Mouse (Mus musculus) stomach, embryonic 14.5 days (tissue): ENCODE measurements around the gene Gm40193. TPM values are rescaled to one million over a fixed set of nuclear protein-coding genes. Genes with fewer than 3 reads are reported as not detected.
A peak's percentile ranks its signal among the peaks of the same experiment; 100 is the strongest.

ENCODE experiments used
- ATAC-seq: fragments of 200-750 bp; cut with Nextera tagmentation; 2 replicates; pipeline ENCODE4 v1.8.0; 2017; ENCODE audit warnings: low read depth, moderate TSS enrichment; ENCODE audit not compliant: insufficient number of reproducible peaks, insufficient read depth, low FRiP score
- H3K27ac ChIP-seq: fragments of 300-500 bp; sonication (generic); 2 replicates; pipeline ENCODE4 v1.5.1; 2014; ENCODE audit warnings: mild to moderate bottlenecking, low read length, moderate library complexity, mixed read lengths
- H3K27me3 ChIP-seq: fragments of 300-500 bp; sonication (generic); 2 replicates; pipeline ENCODE4 v1.6.1; 2014; ENCODE audit warnings: low read length, control low read depth, mixed read lengths; ENCODE audit not compliant: control insufficient read depth, insufficient read depth
- H3K36me3 ChIP-seq: fragments of 300-500 bp; sonication (generic); 2 replicates; pipeline ENCODE4 v1.6.1; 2014; ENCODE audit warnings: mild to moderate bottlenecking, control low read depth, low read length, moderate library complexity, mixed read lengths; ENCODE audit not compliant: control insufficient read depth, insufficient read depth
- H3K4me1 ChIP-seq: fragments of 300-500 bp; sonication (generic); 2 replicates; pipeline ENCODE4 v1.6.1; 2014; ENCODE audit warnings: low read length, control low read depth, mixed read lengths; ENCODE audit not compliant: control insufficient read depth, insufficient read depth
- H3K4me2 ChIP-seq: fragments of 300-500 bp; sonication (generic); replicated peaks from 2 replicates; pipeline ENCODE4 v1.6.1; 2014; ENCODE audit warnings: low read depth, low read length, control low read depth
- H3K4me3 ChIP-seq: fragments of 300-500 bp; sonication (generic); 2 replicates; pipeline ENCODE4 v1.5.1; 2014; ENCODE audit warnings: low read depth, low read length, control low read depth
- H3K9ac ChIP-seq: fragments of 300-500 bp; sonication (generic); replicated peaks from 2 replicates; pipeline ENCODE4 v1.6.1; 2014; ENCODE audit warnings: low read depth, mild to moderate bottlenecking, control low read depth, low read length, moderate library complexity, mixed read lengths
- H3K9me3 ChIP-seq: fragments of 300-500 bp; sonication (generic); 2 replicates; pipeline ENCODE4 v1.6.1; 2016; ENCODE audit warnings: low read depth, low read length, control low read depth; ENCODE audit not compliant: control insufficient read depth
- WGBS: fragments of 180-500 bp; shearing (Covaris S2); extraction: QIAGEN DNeasy Blood & Tissue Kit; methylation state at CpG from one replicate; pipeline ENCODE4 v1.1.7; 2014; 5-methylcytosine and 5-hydroxymethylcytosine counted together
- polyA plus RNA-seq: library from polyadenylated mRNA; unstranded; fragments of >200 nt; fragmentation: Nextera tagmentation; extraction: Ambion mirVana; gene quantifications from 2 replicates; pipeline ENCODE4 v1.2.1, GENCODE M21; 2014

The Gm40193 gene
- polyA plus RNA-seq, 1 experiment from 2014 or later = not detected

DNA sequence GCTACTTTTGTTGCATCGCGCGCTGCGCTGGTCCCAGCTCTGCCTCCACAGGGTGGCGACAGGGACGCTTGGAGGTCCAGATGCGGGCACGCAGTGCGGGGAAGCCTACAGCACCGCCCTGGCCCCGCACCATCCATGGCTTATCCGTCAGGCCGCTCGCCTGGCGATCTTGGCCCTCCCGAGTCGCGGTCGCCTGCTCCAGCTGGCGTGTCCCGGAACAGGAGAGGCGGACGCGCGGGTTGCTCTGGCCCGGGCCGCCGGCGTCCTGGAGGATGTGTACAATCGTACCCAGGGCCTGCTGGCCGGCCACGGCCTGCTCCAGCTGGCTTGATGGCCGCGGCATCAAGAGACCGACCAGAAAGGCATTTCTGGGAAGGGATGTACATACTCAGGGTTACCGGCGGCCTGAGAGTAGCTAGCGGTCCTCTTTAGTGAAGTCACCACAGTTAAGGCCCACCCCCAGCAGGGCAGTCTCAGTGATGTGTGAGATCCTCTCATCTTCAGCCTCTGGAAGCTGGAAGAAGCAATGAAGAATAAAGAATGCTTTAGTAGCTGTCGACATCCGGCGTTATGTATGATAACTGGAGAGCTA lies 12.5 kb downstream of the Gm40193 start:
- WGBS = 10% methylated on average over 41 of the region's 41 CpGs
- H3K9me3 ChIP-seq = no peaks in the 10 kb centered on the region
- H3K27ac ChIP-seq = peak overlapping the region; percentile 71
- no peaks in the 10 kb centered on the region for H3K27me3 ChIP-seq
- no peaks in the 10 kb centered on the region for H3K36me3 ChIP-seq
- peak overlapping the region; percentile 46 for H3K9ac ChIP-seq
- 0 out of 2 replicates have a peak, but pooled peaks cover 5% of the 10 kb centered on the region for H3K4me1 ChIP-seq
- peak overlapping the region; percentile 33 for H3K4me3 ChIP-seq
- ATAC-seq = peak; percentile 46; the same call in 1 of the 2 replicates
- H3K4me2 ChIP-seq = peak overlapping the region; percentile 60

GRCm38 (mm10) chr11:70518923-70519322 lies 13.8 kb downstream of the Gm40193 start, which contains the start of gene Gltpd2:
TSS of gene Gltpd2 (plus strand) at chr11:70519196.
- H3K4me2 ChIP-seq = peak within 1 kb of the TSS; percentile 60
- peak within 1 kb of the TSS; percentile 71 for H3K27ac ChIP-seq
- peak within 1 kb of the TSS; percentile 33 for H3K4me3 ChIP-seq
- H3K9ac ChIP-seq = peak within 1 kb of the TSS; percentile 46
- WGBS = 73% methylated on average over 10 of the region's 10 CpGs
- no peaks in the 10 kb centered on the region for H3K9me3 ChIP-seq
- no peaks in the 10 kb centered on the region for H3K27me3 ChIP-seq
- no peak for ATAC-seq
- no peaks in the 10 kb centered on the region for H3K36me3 ChIP-seq
- 0 out of 2 replicates have a peak, but pooled peaks cover 5% of the 10 kb centered on the region for H3K4me1 ChIP-seq

GRCm38 (mm10) chr11:70518436-70518835 lies 14.3 kb downstream of the Gm40193 start:
- no peak overlapping the region for H3K9ac ChIP-seq
- H3K27ac ChIP-seq = no peak overlapping the region
- no peaks in the 10 kb centered on the region for H3K27me3 ChIP-seq
- no peak for ATAC-seq
- no peaks in the 10 kb centered on the region for H3K36me3 ChIP-seq
- H3K4me3 ChIP-seq = no peak overlapping the region
- WGBS = 47% methylated on average over 1 of the region's 1 CpGs
- H3K4me2 ChIP-seq = no peak overlapping the region
- 0 out of 2 replicates have a peak, but pooled peaks cover 5% of the 10 kb centered on the region for H3K4me1 ChIP-seq
- no peaks in the 10 kb centered on the region for H3K9me3 ChIP-seq

DNA sequence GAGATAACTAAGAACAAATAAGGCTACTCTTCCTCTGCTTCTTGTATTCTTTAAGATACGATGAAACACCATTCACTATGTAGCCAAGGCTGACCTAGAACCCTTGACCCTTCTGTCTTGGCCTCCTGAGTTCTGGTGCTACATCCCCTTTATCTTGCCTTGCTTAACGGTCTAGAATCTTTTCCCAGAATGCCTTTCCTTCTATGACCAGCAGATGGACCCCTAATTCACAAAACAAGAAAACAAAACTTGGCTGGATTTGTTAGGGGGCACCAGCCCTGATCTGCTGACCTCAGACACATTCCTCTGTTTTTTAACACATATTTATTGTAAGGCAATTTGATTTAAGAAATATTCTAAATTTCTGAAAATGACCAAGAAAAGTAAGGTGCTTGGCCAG lies 16.4 kb downstream of the Gm40193 start:
- no peak for ATAC-seq
- Histone ChIP-seq H3K9ac (no peak overlapping the region), H3K36me3 (no peaks in the 10 kb centered on the region), H3K27me3 (no peaks in the 10 kb centered on the region), H3K4me2 (no peak overlapping the region), H3K9me3 (no peaks in the 10 kb centered on the region), H3K4me1 (0 out of 2 replicates have a peak, but pooled peaks cover 5% of the 10 kb centered on the region), H3K4me3 (no peak overlapping the region), H3K27ac (no peak overlapping the region)
- 23% methylated on average over 2 of the region's 2 CpGs for WGBS

GRCm38 (mm10) chr11:70514288-70514687 lies 18.5 kb downstream of the Gm40193 start, which contains the start of gene Vmo1:
TSS of gene Vmo1 (minus strand) at chr11:70514616.
- Histone ChIP-seq H3K9me3 (no peaks in the 10 kb centered on the region), H3K27me3 (no peaks in the 10 kb centered on the region), H3K9ac (no peak within 1 kb of the TSS), H3K36me3 (no peaks in the 10 kb centered on the region), H3K4me1 (peaks cover 3% of the 10 kb centered on the region; the same call in 1 of the 2 replicates), H3K4me3 (no peak within 1 kb of the TSS), H3K4me2 (no peak within 1 kb of the TSS), H3K27ac (no peak within 1 kb of the TSS)
- no peak for ATAC-seq
- WGBS = 85% methylated on average over 7 of the region's 7 CpGs

- no peak overlapping the region for H3K4me2 ChIP-seq
- H3K4me3 ChIP-seq = no peak overlapping the region
- no peak overlapping the region for H3K9ac ChIP-seq
- no peaks in the 10 kb centered on the region for H3K9me3 ChIP-seq
- peaks cover 3% of the 10 kb centered on the region; the same call in 1 of the 2 replicates for H3K4me1 ChIP-seq
- no peaks in the 10 kb centered on the region for H3K27me3 ChIP-seq
- no peaks in the 10 kb centered on the region for H3K36me3 ChIP-seq
- ATAC-seq = no peak
- no peak overlapping the region for H3K27ac ChIP-seq
- 57% methylated on average over 11 of the region's 11 CpGs for WGBS
Observed at GRCm38 (mm10) chr11:70513520-70513919, 19.2 kb downstream of the Gm40193 start.

GRCm38 (mm10) chr11:70512709-70513342 lies 19.9 kb downstream of the Gm40193 start:
- 76% methylated on average over 7 of the region's 7 CpGs for WGBS
- Histone ChIP-seq H3K9ac (no peak overlapping the region), H3K4me1 (peaks cover 3% of the 10 kb centered on the region; the same call in 1 of the 2 replicates), H3K27me3 (no peaks in the 10 kb centered on the region), H3K4me2 (no peak overlapping the region), H3K4me3 (no peak overlapping the region), H3K9me3 (no peaks in the 10 kb centered on the region), H3K36me3 (no peaks in the 10 kb centered on the region), H3K27ac (no peak overlapping the region)
- ATAC-seq = no peak

DNA sequence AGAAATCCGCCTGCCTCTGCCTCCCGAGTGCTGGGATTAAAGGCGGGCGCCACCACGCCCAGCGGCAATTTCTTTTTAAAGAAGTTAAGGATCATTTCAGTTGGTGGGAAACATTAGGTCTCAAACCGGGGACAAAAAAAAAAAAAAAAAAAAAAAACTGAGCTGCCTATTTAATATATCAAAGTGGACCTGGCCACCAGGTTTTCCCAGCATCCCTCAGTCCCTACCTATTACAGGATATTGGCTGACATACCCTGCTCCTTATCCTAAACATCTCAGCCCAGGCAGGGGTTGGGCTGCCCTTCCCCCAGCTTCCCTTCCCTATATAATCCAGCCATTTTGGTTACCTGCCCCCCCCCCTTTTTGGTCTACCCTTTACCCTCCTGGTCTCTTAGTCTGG lies 20.9 kb downstream of the Gm40193 start:
- no peaks in the 10 kb centered on the region for H3K36me3 ChIP-seq
- H3K9ac ChIP-seq = no peak overlapping the region
- H3K9me3 ChIP-seq = no peaks in the 10 kb centered on the region
- no peak overlapping the region for H3K4me2 ChIP-seq
- no peaks in the 10 kb centered on the region for H3K27me3 ChIP-seq
- no peak for ATAC-seq
- H3K4me3 ChIP-seq = no peak overlapping the region
- no peak overlapping the region for H3K27ac ChIP-seq
- H3K4me1 ChIP-seq = peaks cover 3% of the 10 kb centered on the region; the same call in 1 of the 2 replicates
- 92% methylated on average over 7 of the region's 7 CpGs for WGBS
